Mouse (Mus musculus): Measurements from ENCODE around the gene Gm12184. TPM values are rescaled to one million over a fixed set of nuclear protein-coding genes. Genes with fewer than 3 reads are reported as not detected.

Gene Gm12184
- polyA plus RNA-seq, 1 experiment from 2014 or later, result 3.1 TPM

- Histone ChIP-seq H3K4me3 (no peak overlapping the region), H3K4me2 (replicated peaks) (no peak overlapping the region), H3K9me3 (no peaks in the 10 kb centered on the region), H3K27ac (no peak overlapping the region), H3K27me3 (peaks cover 17% of the 10 kb centered on the region), H3K9ac (no peak overlapping the region), H3K4me1 (no peaks in the 10 kb centered on the region), H3K36me3 (no peaks in the 10 kb centered on the region)
- no peak for ATAC-seq (ENCODE audit: low FRiP score, low read depth)
- 57% methylated on average over 6 of the region's 6 CpGs for WGBS
These were observed 17.9 kb upstream of the Gm12184 start for GRCm38 (mm10) chr11:48844309-48844708.

- WGBS, result 82% methylated on average over 11 of the region's 11 CpGs
- no peak for ATAC-seq (ENCODE audit: low FRiP score, low read depth)
- H3K9me3 ChIP-seq, result no peaks in the 10 kb centered on the region
These were observed 16.7 kb upstream of the Gm12184 start for GRCm38 (mm10) chr11:48843202-48843601.

DNA sequence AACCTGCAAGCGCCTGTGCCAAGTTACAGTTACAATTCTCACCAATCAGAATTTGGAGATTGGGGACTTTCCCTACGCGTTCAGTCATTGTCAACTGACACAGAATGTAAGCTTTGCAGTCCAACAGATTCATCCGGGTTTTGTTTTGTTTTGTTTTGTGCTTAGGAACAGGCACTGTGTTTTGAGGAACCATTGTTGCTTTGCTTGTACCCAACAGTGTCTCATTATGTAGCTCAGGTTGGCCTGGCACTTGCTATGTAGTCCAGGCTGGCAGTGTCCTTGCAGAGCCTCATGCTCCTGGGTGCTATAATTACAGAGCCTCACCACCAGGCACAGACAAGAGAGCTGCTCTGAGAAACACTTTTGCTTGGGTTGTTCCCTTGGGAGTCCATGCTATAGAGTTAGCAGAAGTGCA, 15.9 kb upstream of the Gm12184 start:
- peaks cover 13% of the 10 kb centered on the region for H3K27me3 ChIP-seq
- no peak overlapping the region for H3K9ac ChIP-seq
- no peaks in the 10 kb centered on the region for H3K9me3 ChIP-seq
- no peak overlapping the region for H3K4me2 ChIP-seq (replicated peaks)
- H3K27ac ChIP-seq, result no peak overlapping the region
- no peak overlapping the region for H3K4me3 ChIP-seq
- H3K4me1 ChIP-seq, result 0 out of 2 replicates have a peak, but pooled peaks cover 8% of the 10 kb centered on the region
- 87% methylated on average over 4 of the region's 4 CpGs for WGBS
- no peaks in the 10 kb centered on the region for H3K36me3 ChIP-seq
- ATAC-seq (ENCODE audit: low FRiP score, low read depth), result no peak

More at GRCm38 (mm10) chr11:48843202-48843601, 16.7 kb upstream of the Gm12184 start:
- H3K27ac ChIP-seq, result no peak overlapping the region
- H3K36me3 ChIP-seq, result no peaks in the 10 kb centered on the region
- H3K4me2 ChIP-seq (replicated peaks), result no peak overlapping the region
- H3K9ac ChIP-seq, result no peak overlapping the region
- peaks cover 14% of the 10 kb centered on the region for H3K27me3 ChIP-seq
- H3K4me3 ChIP-seq, result no peak overlapping the region
- 0 out of 2 replicates have a peak, but pooled peaks cover 6% of the 10 kb centered on the region for H3K4me1 ChIP-seq

DNA sequence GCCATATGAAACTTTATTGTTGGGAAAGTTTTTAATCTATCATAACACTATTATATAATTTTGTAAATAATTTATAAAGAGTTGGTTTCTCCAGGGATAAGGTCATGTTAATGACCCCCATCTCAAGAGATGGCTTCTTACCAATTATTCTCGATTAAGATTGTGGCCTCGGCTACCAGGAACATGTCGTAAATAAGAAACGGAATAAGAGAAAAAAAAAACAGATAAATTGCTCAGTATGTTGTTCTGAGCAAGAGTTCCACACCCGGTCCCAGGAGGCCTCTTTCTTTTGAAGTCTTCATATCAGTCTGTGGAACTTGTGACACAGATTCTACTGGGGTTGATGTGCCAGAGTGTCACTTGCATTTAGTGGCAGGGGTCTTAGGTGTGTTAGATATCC, 14.8 kb upstream of the Gm12184 start:
- H3K36me3 ChIP-seq, result no peaks in the 10 kb centered on the region
- peaks cover 23% of the 10 kb centered on the region for H3K27me3 ChIP-seq
- no peak overlapping the region for H3K27ac ChIP-seq
- WGBS, result 80% methylated on average over 5 of the region's 5 CpGs
- peaks cover 13% of the 10 kb centered on the region for H3K4me1 ChIP-seq
- no peaks in the 10 kb centered on the region for H3K9me3 ChIP-seq
- H3K9ac ChIP-seq, result no peak overlapping the region
- H3K4me2 ChIP-seq (replicated peaks), result no peak overlapping the region
- no peak overlapping the region for H3K4me3 ChIP-seq
- no peak for ATAC-seq (ENCODE audit: low FRiP score, low read depth)

DNA sequence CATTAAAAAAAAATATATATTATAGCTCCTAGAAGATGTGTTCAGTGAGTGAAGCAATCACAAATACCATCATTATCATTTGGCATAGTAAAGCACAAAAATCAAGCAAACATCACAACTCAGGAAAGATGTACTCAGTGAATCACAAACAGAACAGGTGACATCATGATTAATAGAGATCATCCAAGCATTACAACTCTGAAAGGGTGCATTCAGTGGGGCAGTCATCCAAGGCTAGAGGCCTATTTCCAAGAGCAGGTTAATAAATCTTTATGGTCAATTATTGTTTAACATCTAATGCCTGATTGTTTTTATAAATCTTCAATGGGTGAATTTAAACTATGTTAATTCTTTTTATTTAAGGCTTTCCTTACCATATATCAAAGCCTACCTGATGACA, 14.3 kb upstream of the Gm12184 start:
- no peak overlapping the region for H3K9ac ChIP-seq
- H3K27ac ChIP-seq, result no peak overlapping the region
- no peak overlapping the region for H3K4me2 ChIP-seq (replicated peaks)
- no peaks in the 10 kb centered on the region for H3K36me3 ChIP-seq
- H3K27me3 ChIP-seq, result peaks cover 26% of the 10 kb centered on the region
- no peaks in the 10 kb centered on the region for H3K9me3 ChIP-seq
- H3K4me3 ChIP-seq, result no peak overlapping the region
- no peak for ATAC-seq (ENCODE audit: low FRiP score, low read depth)
- peaks cover 13% of the 10 kb centered on the region for H3K4me1 ChIP-seq

- Histone ChIP-seq H3K9me3 (no peaks in the 10 kb centered on the region), H3K9ac (peak overlapping the region; percentile 84; the same call in 1 of the 2 replicates), H3K4me2 (replicated peaks) (peak overlapping the region; percentile 90), H3K4me3 (peak overlapping the region; percentile 90), H3K27me3 (peaks cover 22% of the 10 kb centered on the region), H3K27ac (no peak overlapping the region), H3K4me1 (peaks cover 13% of the 10 kb centered on the region), H3K36me3 (no peaks in the 10 kb centered on the region)
- 66% methylated on average over 10 of the region's 10 CpGs for WGBS
- no peak for ATAC-seq (ENCODE audit: low FRiP score, low read depth)
These were observed 12.6 kb upstream of the Gm12184 start for GRCm38 (mm10) chr11:48838879-48839680.

DNA sequence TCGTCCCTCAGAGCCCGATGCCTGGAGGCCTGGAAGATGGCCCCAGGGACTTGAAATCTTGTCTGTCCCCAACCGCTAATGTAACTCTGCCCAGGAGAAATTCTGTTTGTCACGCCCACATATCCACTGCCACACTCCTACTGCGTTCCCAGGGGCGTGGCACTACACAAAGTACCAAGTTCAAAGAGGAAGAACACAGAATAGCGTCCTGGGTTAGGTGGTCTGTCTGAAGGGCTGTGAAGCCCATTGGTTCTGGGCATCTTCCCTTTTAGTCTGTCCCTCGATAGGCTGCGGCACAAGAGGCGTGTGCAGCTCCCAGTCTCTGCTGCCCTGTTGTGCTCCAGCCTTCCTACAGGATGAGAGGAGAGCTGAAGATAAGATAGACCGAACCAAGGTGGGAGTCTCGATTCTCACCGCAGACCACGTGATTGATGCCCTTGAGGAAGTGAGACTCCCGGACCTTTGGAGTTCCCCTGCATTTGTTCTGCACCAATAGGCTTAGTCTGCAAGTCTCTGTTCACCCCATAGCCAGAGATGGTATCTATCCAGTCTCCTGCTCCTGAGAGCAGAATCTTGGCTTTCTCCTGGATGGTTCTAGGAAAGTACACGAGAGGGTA, 11.8 kb upstream of the Gm12184 start:
- Histone ChIP-seq H3K4me2 (replicated peaks) (peak overlapping the region; percentile 90), H3K4me3 (peak overlapping the region; percentile 90), H3K9me3 (no peaks in the 10 kb centered on the region), H3K9ac (peak overlapping the region; percentile 84), H3K27ac (no peak overlapping the region), H3K27me3 (peaks cover 22% of the 10 kb centered on the region), H3K36me3 (no peaks in the 10 kb centered on the region), H3K4me1 (peaks cover 13% of the 10 kb centered on the region)
- 0 out of 2 replicates have a peak, but pooled peaks have one; percentile 14 for ATAC-seq (ENCODE audit: low FRiP score, low read depth)
- 3% methylated on average over 16 of the region's 16 CpGs for WGBS

- 0% methylated on average over 70 of the region's 77 CpGs for WGBS
- Histone ChIP-seq H3K4me2 (replicated peaks) (peak overlapping the region; percentile 90), H3K9ac (peak overlapping the region; percentile 84), H3K9me3 (no peaks in the 10 kb centered on the region), H3K4me1 (peaks cover 13% of the 10 kb centered on the region), H3K36me3 (no peaks in the 10 kb centered on the region), H3K4me3 (peak overlapping the region; percentile 90), H3K27ac (0 out of 2 replicates have a peak overlapping the region, but pooled peaks have one; percentile 28), H3K27me3 (peaks cover 22% of the 10 kb centered on the region)
- ATAC-seq (ENCODE audit: low FRiP score, low read depth), result peak; percentile 10
These were observed 11.1 kb upstream of the Gm12184 start for GRCm38 (mm10) chr11:48837310-48838180.

DNA sequence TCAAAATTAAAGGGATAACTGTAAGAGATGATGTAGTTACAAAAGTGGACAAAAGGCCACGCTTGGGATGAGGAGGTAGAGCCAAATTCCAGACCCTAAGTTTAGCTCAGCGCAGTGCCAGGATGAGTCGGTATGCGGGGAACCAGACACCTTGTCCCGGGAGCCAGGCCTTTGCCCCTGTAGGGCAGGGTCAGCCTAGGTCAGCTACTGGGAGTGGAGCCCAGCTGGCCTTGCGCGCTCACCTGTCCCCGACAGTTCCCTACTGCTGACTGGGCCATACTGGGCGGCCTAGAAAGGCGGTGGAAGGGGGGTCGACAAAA, 10.5 kb upstream of the Gm12184 start:
- Histone ChIP-seq H3K9ac (peak overlapping the region; percentile 84), H3K4me2 (replicated peaks) (peak overlapping the region; percentile 90), H3K4me1 (peaks cover 13% of the 10 kb centered on the region), H3K9me3 (no peaks in the 10 kb centered on the region), H3K4me3 (peak overlapping the region; percentile 90), H3K36me3 (no peaks in the 10 kb centered on the region), H3K27me3 (peaks cover 22% of the 10 kb centered on the region), H3K27ac (no peak overlapping the region)
- 10% methylated on average over 11 of the region's 11 CpGs for WGBS
- no peak for ATAC-seq (ENCODE audit: low FRiP score, low read depth)

DNA sequence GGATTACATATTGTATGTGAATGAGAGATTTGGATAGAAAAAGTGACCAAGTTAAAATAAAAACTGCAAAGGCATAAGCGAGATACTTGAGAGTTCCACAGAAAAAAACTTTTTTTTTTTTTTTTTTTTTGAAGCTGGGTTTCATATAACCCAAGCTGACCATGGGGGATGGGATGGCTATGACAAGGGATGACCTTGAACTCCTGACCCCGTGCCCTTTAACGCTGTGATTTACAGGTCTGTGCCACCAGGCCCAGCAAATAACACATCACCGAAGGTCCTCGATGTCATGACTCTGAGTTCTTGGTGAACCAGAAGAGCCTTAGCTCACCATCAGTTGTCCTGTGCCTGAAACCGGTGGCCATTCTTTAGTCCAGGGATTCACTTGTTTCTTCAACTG, 9.5 kb upstream of the Gm12184 start:
- WGBS, result 70% methylated on average over 6 of the region's 6 CpGs

DNA sequence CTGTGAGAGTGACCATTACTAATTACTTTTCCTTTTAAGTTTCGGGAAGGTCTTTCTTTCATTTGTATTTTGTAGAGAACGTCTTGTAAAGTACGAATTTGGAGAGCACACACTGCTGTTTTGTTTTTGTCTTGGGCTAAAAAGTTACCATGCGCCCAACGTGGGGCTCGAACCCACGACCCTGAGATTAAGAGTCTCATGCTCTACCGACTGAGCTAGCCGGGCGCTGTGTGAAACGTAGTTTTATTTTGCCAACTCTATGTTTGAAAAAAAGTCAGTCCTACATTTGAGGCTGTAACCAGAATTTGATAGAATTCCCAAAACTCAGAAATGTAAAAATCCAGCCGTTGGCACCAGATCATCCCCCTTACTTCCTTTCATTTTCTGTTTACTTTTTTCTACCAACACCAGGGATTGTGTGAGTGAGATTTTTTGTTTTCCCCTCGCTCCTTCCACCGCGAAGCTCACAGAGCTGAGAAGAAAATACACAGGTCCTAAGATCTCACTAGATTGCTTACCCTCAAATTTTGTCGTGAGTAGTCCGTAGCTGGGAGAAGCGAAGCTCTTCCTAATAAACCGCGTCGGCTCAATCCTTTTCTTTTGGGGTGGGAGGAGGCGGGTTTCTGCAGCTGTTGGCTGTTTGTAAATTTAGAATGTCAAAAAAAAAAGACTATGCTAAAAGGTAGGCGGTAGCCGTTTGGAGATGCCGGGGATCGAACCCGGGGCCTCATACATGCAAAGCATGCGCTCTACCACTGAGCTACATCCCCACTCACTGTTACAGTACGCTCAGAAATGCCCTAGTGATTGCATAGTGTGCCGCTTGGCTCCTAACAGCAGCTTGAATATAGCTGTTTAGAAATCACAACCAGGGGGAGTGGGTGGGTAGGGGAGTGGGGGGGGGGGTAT, 7.5 kb upstream of the Gm12184 start:
- H3K4me3 ChIP-seq, result peak overlapping the region; percentile 62
- peak overlapping the region; percentile 73 for H3K9ac ChIP-seq
- ATAC-seq (ENCODE audit: low FRiP score, low read depth), result peak; percentile 88
- under 1% methylated on average over 30 of the region's 30 CpGs for WGBS
- H3K9me3 ChIP-seq, result no peaks in the 10 kb centered on the region
- peak overlapping the region; percentile 65; the same call in 1 of the 2 replicates for H3K27ac ChIP-seq
- no peaks in the 10 kb centered on the region for H3K36me3 ChIP-seq
- H3K4me1 ChIP-seq, result peaks cover 13% of the 10 kb centered on the region
- H3K27me3 ChIP-seq, result peaks cover 15% of the 10 kb centered on the region; the same call in 1 of the 2 replicates
- peak overlapping the region; percentile 63 for H3K4me2 ChIP-seq (replicated peaks)

More for the DNA sequence above, 9.5 kb upstream of the Gm12184 start:
- no peak overlapping the region for H3K4me3 ChIP-seq
- no peaks in the 10 kb centered on the region for H3K9me3 ChIP-seq
- no peak overlapping the region for H3K4me2 ChIP-seq (replicated peaks)
- peaks cover 22% of the 10 kb centered on the region for H3K27me3 ChIP-seq
- H3K4me1 ChIP-seq, result peaks cover 13% of the 10 kb centered on the region
- no peaks in the 10 kb centered on the region for H3K36me3 ChIP-seq
- ATAC-seq (ENCODE audit: low FRiP score, low read depth), result no peak
- H3K9ac ChIP-seq, result no peak overlapping the region
- H3K27ac ChIP-seq, result no peak overlapping the region
